Mouse (Mus musculus): ENCODE results near the gene Ppfia3.
"Not testable (repeated sequence)": the region's sequence is repeated elsewhere in the genome, so short reads cannot be mapped to it uniquely, and the experiment has no call there.

The Ppfia3 gene

DNA sequence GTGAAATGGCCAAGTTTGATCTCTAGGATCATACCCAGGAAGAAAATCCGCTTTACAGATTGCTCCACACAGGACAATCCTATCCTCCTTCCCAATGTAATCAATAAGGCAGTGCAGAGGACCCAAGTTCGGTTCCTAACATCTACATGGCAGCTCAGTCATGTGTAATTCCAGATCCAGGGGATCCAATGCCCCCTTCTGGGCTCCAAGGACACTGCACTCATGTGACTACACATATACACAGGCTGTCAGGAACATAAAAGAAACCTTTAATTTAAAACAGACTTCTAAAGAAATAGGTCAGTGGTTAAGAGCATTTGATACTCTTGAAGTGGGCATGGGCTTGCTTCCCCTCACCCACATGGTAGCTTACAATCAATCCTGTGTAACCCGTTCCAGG, 19.3 kb upstream of the Ppfia3 start:
- DNase-seq (ENCODE audit: low read depth, low spot score), result no peak

DNA sequence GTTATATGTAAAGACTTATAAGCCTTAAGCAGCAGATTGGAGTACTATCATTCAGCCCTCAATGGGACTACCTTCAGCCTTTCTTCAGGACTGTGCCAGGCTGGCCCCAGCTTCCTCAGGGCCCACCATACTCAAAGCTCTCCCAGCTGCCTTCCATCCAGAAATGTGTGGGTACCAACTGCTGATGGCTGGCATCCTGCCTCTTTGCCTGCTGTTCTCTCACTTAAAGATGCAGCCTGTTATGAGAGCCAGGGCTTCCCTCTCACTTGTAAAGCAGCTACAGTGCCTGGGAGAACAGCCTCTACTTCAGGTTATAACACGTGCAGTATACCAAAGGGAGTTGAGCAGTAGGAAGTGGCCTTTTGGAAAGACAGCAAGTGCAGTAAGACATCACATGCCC, 9.2 kb upstream of the Ppfia3 start:
- no peak for DNase-seq (ENCODE audit: low read depth, low spot score)

DNA sequence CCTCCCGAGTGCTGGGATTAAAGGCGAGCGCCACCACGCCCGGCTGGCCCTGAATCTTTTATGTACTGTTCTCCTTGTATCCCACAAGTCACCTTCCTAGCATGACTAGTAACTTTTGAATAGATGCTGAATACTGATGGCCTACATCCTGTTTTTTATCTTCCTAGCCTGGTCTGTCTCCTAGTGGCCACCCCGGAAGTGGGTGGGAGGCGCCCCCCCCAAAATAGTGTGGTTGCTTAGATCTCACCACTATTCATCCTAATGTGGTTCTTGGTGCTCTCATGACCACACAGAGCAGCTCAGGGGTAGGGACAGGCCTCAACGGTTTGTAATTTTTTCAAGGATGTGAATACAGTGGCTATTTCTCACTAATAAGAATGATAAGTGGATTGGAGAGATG, 7.8 kb upstream of the Ppfia3 start:
- DNase-seq (ENCODE audit: low read depth, low spot score), result no peak

DNA sequence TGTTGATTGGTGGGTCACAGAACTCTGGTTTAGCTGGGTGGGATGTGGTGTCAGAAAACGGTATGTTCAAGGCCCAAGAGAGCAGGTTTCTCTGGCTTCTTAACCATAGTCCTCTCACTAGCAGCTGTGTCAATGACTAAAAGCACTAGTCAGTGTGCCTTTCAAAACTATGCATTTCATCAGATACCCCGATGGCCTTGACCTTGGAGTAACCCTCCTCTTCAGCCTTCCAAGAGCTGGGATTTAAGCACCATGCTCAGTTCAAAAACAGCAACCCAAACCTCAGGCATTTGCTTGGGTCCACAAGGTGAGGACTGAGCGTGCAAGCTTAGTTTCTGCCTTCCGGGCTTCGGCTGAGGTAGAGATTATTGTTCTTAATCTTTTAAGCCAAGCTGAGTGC, 5.6 kb upstream of the Ppfia3 start:
- DNase-seq (ENCODE audit: low read depth, low spot score), result no peak

DNA sequence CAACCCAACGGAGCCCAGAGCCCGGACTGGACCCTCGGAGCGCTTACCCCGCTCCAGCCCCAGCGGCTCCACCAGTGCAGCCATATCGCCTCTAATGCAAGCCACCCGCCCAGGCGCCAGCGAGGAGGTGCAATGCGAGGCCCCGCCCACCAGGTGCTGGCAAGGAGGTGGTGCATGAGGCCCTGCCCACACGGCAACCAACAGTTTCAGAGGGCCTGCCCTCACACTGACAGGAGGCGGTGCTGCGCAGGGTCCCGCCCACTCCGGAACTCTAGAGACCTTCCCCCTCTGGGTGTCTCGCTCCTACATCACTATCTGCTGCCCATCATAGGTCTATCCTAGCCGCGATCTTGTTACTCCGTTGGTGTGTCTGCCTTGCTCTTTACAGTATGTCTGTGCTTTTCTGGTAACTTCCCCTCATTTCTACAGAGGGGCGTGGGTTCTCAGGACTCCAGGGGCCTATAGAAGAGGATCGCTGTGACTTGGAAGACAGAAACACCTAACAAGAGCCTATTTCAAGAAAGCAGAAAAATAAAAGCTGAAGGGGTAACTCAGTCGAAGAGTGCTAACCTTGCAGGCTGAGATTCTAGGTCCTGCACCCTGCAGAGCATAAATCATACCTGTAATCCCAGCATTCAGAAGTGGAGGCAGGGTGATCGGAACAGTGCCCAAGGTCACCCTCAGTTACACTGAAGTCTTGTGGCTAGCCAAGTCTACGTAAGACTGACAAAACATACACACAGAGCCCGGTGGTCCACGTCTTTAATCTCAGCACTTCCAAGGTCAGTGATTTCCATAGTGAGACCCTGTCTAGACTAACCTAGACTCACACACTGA, 3.9 kb upstream of the Ppfia3 start, which contains the start of gene Lin7b:
TSS of gene Lin7b (minus strand) at position 109 of the 837 bp plus-strand sequence.
- peak; percentile 90 for DNase-seq (ENCODE audit: low read depth, low spot score)

DNA sequence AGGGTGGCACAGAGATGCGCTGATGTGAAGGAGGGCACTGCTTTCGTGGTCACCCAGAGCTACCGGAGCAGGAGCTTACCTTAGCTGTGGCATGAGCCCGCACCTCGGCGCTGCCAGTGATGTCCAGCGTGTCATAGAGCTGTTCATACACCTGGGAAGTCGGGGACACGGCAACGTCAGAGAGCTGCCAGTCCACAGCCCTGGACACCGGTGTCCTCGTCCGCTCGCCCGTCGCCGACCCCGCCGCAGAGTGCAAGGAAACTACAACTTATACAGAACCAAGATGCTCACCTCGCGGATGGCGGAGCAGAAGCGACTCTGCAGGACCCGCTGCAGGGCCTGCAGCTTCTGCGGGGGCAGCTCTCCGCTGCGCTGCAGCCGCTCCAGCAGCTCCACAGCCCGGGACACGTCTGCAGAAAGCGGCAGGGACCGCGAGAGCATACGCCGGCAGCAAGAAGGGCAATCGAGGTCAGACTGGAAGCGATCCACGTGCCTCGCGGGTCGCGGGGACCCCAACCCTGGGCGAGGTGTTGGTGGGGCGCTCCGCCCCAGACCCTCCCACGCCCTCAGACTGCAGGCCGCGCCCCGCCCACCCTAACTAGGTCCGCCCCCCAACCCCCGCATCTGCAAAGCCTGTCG, 3.1 kb upstream of the Ppfia3 start:
- no peak for DNase-seq (ENCODE audit: low read depth, low spot score)

DNA sequence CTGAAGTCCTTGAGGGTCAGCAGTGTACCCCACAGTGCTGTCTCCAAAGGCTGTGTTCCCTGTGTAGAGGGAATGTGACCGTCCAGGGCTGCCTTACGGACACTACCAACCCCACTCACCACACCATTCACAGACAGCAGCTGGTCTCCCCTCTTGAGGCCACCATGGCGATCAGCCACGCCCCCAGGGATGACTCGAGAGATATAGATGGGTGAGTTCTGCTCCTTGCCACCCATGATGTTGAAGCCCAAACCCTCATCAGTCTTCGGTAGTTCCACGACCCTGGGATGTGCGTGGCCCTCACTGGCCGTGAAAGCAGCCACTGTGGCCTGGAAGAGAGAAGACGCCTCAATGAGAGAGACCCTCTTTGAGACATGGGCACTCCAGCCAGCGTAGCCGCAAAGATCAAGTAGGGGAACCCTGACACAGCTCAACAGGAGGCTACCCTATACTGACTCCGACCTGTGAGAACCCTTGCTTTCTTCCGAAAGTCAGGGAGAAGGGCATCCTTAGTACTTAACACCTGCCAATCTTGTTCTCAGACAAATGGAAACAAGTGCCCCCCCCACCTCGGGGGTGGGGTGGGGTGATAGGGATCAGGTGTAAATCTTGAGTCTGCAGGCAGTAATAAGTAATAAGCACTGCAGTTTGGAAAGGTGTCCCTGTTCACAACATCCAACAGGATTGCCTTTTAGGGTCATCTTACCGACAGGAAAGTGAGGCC, 2.4 kb upstream of the Ppfia3 start:
- DNase-seq (ENCODE audit: low read depth, low spot score), result no peak

DNA sequence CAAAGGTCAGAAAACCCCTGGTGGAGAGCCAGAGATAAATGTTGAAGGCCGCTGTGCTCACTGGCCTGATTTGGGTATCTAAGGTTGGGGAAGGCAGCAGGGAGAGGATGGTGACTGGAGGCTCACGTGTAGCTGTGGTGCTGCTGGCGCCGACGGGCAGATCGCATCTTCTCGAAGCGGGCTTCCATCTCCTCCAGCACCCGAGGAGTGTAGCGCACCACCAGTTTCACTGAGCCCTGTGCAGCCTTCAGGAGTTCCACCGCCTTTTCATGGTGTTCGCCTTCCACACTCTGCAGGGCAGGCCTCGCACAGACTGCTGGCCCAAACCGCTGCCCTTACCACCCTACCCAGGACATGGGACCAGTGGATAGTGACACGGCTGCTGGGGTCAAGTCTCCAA, 1.4 kb upstream of the Ppfia3 start:
- DNase-seq (ENCODE audit: low read depth, low spot score), result no peak

DNA sequence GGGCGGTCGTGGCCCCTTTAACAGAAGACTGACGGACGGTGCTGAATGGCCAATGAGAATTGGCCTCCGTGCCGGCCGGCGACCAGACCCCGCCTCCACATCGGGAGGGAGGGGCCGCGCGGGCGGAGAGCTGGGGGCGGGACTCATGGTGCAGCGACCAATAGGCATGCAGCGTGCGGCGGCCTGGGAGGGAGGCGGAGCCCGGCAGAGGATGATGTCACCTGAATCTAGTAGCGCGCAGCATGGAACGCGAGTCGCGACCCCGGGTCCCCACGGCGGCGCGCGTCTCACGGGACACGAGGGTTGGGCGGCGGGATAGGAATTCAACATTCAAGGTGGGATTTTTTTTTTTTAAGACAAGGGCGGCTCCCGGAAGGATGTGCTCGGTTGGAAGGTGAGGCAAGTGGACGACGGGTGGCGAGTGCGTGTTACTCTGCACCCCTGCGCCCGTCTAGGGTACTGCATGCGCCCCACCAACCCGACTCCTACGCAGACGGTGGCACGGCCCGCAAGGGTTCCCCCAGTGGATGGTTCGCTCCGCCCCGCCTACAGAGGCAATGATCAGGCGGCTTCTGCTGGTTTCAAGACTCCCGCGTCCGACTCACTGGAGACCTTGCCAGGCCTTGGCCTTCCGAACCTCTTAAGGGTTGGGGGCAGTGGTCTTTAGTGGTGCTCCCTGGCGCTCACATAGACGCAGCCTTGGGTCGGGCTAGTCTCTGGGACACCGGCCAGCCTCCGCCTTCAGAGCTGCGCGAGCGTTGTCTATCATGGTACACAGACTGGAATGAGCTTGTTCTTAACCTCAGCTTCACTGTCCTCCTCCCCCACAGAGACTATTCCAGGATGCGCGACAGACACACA, 431 bp upstream of the Ppfia3 start:
- peak; percentile 95 for DNase-seq (ENCODE audit: low read depth, low spot score)

DNA sequence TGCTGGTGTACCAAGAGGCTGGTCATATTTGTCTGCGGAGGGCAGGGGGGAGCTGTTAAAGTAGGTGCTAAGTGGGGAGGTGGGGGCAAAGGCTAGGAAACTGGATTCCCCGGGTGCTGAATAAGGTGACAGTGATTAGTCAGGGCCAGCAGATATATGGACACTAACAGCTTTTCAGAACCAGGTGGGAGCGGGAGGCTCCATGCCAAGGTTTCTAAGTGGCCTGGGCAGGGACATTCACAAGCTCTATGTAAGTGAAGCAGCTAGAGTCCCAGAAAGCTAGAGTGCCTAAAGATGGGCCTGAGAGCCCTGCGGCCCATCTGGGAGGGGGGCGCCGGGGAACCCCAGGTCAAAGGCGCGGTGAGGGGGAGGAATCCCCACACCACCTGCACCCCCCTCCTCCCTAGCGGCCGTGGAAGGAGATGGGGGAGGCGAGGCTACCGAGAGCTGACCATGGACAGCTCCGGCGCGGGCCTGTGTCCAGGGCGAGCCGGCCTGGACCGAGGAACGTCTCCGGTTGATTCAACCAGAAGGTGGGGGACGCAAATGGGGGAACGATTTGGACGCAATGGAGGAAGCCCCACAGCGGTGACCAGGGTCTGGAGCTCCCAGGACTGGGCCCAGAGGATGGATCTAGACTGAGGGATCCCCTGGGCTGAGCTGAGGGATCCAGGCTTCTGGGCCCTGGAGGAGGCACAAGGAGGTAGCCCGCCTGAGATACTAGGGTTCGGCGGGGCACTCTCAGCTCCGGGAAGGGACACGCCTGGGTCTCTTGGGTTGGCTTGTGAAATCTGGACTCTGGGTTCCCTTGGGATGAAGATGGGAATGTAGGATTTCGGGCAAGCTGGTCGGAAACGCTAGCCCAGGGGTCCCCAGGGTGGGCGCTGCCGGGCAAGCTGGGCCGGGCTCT, 822 bp downstream of the Ppfia3 start:
- DNase-seq (ENCODE audit: low read depth, low spot score), result no peak

DNA sequence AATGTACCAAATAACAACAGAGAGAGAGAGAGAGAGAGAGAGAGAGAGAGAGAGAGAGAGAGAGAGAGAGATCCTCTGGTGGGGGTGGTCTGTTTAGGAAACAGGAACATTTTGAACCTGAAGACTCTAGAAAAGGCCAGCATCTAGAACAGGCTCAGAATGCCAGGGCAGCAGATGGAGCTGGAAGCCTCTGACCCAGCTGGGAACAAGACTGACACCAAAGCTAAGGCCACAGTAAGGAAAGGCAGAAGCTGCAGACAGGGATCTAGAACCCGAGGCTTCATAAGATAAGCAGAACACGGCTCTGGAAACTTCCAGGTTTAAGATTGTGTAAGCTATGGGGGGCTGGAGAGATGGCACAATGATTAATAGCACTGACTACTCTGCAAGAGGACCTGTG, 2.8 kb downstream of the Ppfia3 start:
- DNase-seq (ENCODE audit: low read depth, low spot score), result no peak

DNA sequence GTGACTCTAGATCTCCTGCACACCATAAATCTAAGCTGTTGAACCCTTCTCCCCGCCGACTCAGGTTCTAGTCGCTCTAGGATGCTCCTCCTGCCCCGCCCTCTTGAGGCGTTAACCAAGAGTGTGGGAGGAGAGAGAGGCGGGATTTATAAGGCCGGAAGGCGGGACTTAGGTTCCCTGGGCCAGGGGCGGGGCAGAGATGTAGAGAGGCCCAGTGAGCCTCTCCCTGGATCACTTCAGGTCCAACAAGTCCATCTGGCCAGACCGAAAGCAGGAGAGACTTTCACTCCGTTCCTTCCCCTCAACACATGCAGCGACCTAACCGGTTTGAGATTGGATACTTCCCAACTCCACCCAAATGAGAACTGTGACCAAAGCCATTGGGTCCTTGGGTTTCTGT, 4.0 kb downstream of the Ppfia3 start:
- DNase-seq (ENCODE audit: low read depth, low spot score), result no peak

DNA sequence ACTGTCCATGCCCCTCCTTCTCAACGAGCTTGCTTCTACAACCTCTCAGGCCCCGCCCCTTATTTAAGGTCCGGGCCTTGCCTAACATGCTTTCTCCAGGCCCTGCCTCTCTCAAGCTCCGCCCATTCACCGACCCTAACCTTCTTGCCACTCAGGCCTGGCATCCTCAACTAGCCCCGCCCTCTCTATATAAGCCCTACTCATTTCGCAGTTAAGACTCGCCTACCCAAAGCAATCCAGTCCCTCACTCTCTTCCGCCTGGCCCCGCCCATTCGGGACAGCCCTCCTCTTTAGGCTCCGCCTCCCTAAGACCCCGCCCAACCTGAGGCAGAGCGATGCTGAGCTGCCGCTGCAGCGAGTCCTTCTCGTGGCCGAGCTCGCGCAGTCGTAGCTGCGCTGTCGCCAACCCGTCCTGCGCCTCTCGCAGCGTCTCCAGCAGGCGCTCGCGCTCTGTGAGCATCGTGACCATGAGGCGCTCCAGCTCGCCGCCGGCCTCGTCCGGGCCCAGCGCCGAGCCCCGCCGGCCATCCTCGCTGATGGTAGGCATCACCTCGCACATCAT, 5.5 kb downstream of the Ppfia3 start:
- peak; percentile 77 for DNase-seq (ENCODE audit: low read depth, low spot score)

DNA sequence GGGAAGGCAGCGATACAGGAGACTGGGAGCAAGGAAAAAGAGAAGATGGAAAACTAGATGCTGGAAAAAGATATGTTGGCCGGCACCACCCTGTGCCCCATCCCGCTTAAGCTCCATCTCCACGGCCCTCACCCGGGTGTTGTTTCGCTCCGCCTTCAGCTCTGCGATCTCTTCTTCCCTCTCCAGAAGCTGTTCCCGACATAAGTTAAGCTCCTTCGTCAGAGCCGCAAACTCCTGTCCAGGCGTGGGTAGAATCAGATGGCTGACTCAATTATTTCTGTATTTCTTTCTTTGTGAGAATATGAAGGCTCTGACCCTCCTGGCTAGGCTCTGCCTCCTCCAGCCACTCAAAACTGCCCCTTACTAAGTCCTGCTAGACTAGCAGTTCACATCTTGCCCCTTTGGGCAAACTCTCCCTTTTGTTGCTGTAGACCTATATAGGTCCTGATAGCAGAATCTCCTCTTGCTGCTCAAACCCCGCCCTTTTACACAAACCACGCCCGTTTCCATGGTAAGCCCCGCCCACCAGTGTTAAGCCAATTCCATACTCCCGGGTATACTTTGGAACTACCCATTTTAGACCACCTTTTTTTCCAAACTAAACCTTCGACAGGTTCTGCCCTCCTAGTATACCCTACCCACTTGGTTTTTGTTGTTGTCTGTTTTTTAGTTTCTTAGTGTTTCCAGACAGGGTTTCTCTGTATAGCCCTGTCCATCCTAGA, 6.3 kb downstream of the Ppfia3 start:
- no peak for DNase-seq (ENCODE audit: low read depth, low spot score)

DNA sequence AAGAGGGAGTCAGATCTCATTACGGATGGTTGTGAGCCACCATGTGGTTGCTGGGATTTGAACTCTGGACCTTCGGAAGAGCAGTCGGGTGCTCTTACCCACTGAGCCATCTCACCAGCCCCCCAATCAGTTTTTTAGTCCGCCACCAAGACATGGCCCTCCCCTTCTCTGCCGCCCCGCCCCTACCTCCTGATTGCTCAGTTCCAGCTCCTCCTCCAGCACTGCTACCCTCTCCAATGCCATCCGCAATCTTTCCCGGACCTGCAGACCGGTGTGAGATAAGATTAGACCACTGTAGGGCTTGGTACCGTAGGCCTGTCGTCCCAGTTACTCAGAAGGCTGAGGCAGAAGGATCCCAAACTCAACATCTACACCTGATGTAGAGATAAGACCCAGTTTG, 7.7 kb downstream of the Ppfia3 start:
- not testable (repeated sequence) for DNase-seq (ENCODE audit: low read depth, low spot score)

DNA sequence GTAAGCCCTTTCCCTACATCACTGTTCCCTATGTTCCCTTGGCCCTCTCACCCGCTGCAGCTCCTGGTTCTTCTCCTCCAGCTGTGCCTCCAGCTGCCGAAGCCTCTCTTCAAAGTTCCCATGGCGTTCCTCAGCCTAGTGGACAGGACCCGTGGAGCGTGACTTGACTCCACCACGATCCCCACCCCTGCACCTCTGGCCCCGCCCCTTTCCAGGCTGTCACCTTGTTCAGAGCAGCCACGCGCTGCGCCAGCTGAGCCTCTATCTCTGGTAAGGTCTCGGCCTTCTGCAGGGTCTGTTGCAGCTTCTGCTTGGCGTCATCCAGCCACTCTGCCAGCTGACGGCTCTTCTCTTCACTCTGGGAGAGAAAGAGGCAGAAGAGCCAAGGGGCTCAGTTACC, 10.7 kb downstream of the Ppfia3 start:
- no peak for DNase-seq (ENCODE audit: low read depth, low spot score)

DNA sequence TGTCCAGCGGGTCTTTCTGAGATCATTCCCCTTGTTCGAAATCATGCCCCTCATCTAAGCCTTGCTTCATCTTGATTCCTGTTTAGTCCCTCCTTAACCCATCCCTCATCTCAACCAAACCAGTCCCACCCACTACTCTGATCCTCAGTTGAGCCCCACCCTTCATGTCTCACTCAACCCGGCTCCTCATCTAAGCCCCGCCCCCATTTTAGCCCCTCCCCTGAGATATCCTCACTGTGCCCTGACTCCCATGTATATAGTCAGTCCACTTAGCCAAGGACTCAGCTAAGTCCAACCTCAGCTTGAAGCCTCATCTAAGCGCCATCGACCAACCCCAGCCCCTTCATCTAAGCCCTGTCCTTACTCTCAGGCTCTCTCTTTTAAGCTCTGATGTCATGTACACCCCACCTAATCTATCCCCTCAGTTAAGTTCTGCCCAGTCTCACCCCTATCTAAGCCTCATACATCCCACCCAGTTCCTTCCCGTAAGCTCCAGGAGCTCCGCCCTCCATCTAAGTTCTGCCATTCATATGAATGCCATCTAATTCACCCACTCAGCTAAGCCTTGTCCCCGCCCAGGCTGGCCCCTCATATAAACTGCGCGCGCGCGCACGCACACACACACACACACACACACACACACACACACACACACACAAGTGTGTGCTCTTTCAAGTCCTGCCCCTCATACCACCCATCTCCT, 11.3 kb downstream of the Ppfia3 start:
- no peak for DNase-seq (ENCODE audit: low read depth, low spot score)

DNA sequence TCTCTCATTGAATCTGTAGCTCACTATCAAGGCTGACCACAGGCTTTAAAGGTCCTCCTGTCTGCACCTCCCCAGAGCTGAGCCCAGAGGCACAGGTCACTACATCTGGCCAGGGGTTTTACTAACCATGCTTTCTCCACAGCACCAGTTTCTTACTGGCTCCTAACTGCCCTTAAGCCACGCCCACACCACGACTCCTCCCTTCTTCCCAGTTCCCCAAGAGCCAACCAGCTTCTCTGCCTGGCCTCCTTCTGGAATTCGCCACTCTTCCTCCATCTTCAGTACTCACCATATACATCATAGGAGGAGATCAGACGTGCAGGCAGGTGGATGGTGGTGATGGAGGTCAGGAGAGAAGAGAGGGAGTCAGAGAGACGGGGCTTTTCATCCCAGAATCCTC, 13.8 kb downstream of the Ppfia3 start:
- no peak for DNase-seq (ENCODE audit: low read depth, low spot score)

DNA sequence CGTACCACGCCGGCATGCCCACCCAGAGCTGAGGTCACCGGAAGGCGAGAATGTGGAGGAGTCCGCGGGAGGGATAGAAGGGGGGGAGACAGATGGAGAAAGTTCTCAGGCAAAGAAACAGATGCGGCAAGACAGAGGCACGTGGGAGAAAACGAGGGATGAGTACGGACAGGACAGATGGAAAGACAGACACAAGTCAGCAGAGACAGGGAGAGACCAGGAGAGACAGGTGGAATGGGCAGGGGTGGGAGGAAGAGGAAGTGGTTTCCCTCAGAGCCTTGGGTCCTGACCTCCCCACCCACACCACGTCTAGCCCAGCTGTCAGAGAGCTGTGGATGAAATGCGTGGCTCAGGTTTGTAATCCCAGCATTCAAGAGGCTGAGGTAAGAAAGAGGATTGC, 19.9 kb downstream of the Ppfia3 start:
- no peak for DNase-seq (ENCODE audit: low read depth, low spot score)

Data from telencephalon, adult 2 months (tissue).